Comparison of ENCODE assay signal across 18 mouse cellular contexts in the genomic region with DNA sequence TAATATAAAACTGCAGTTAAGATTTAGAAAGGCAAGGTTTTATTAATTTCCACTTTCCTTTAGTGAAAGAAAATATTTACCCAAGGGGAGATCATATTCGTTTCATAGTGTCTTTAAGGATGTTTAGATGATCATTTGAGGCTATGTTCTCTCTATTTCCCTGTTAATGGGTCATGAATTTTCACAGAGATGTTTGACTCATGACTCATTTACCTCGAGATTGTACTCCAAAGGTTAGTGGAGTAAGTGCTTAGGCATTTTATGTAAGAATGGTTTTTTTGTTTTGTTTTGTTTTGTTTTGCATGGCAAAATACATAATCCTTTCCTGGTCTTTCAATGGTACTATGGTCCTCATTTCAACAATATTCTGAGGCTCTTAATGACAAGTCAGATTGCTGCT.
"Had no signal": no experiment of that assay in that cellular context is flagged by ENCODE, and none has a peak within 500 bp of the region (broad histone marks: within the 10 kb centered on the region; RNA-seq: fewer than 3 reads in every experiment).

No protein-coding gene starts in this region.

- H3K36me3 ChIP-seq: midbrain, embryonic 10.5 days; midbrain, embryonic 12.5 days; neural tube, embryonic 13.5 days; neural tube, embryonic 15.5 days had no signal

- ATAC-seq: midbrain, embryonic 16.5 days had no signal

- H3K27ac ChIP-seq: midbrain, embryonic 10.5 days; midbrain, embryonic 12.5 days; neural tube, embryonic 13.5 days; neural tube, embryonic 15.5 days had no signal

- H3K27me3 ChIP-seq: midbrain, embryonic 12.5 days; neural tube, embryonic 13.5 days; neural tube, embryonic 15.5 days had no signal

- H3K4me1 ChIP-seq: midbrain, embryonic 10.5 days; midbrain, embryonic 12.5 days; neural tube, embryonic 15.5 days had no signal

- DNase-seq: lung, embryonic 14.5 days; lung, postnatal 10 days; lung, postnatal 4 days; midbrain, embryonic 14.5 days; retina, postnatal 1 day; right cerebral cortex, adult 18-20 months; right cerebral cortex, postnatal 25 days; right cerebral cortex, postnatal 4 days; spleen, adult 18-20 months; thymus, adult 18-20 months; thymus, postnatal 14 days; thymus, postnatal 36 days had no signal

- H3K4me3 ChIP-seq: midbrain, embryonic 10.5 days; midbrain, embryonic 12.5 days; myocyte; neural tube, embryonic 13.5 days; neural tube, embryonic 15.5 days had no signal
